Mouse (Mus musculus) lung, adult 2 months (tissue): ENCODE results near the gene Tmem18. TPM values are rescaled to one million over a fixed set of nuclear protein-coding genes. Genes with fewer than 3 reads are reported as not detected.

ENCODE experiments used
- DNase-seq: peaks from one replicate; pipeline ENCODE4 v3.0.0; 2022
- H3K4me1 ChIP-seq: fragments of 200-500 bp; 2 replicates; pipeline ENCODE4 v1.6.1; 2011; ENCODE audit warnings: low read length; ENCODE audit not compliant: control insufficient read depth, insufficient read depth
- H3K4me3 ChIP-seq: fragments of 200-500 bp; replicated peaks from 2 replicates; pipeline ENCODE3; 2011; ENCODE audit warnings: low read depth, mild to moderate bottlenecking, control low read depth, low read length; ENCODE audit errors: extremely low read depth
- CTCF ChIP-seq: fragments of 200-500 bp; IDR thresholded peaks from 2 replicates; pipeline ENCODE4 v1.5.1; 2011; ENCODE audit warnings: mild to moderate bottlenecking, low read length, control low read depth; ENCODE audit not compliant: insufficient read depth
- POLR2A ChIP-seq: fragments of 200-500 bp; IDR thresholded peaks from 2 replicates; pipeline ENCODE4 v1.6.1; 2011; ENCODE audit warnings: low read depth, mild to moderate bottlenecking, control low read depth, low read length, borderline replicate concordance; ENCODE audit errors: extremely low read depth
- WGBS: fragments of 180-500 bp; shearing (Covaris S2); methylation state at CpG from one replicate; pipeline ENCODE4 v1.1.7; 2018; 5-methylcytosine and 5-hydroxymethylcytosine counted together
- polyA plus RNA-seq: library from polyadenylated mRNA; depleted of rRNA; stranded (reverse); fragments of >200 nt; gene quantifications from 2 replicates; pipeline ENCODE4 v1.2.3, GENCODE M21; 2012; rRNA removed

Tmem18 gene
- 12.7 and 18.8 TPM in 2 replicates for polyA plus RNA-seq

GRCm38 (mm10) chr12:30584356-30584740 is at the start of gene Tmem18:
Tmem18 (plus strand) TSS chr12:30584426.
- Histone ChIP-seq H3K4me3 (peak within 1 kb of the TSS; percentile 96), H3K4me1 (peaks cover 4% of the 10 kb centered on the region; the same call in 1 of the 2 replicates)
- under 1% methylated on average over 35 of the region's 35 CpGs for WGBS
- peak; percentile 85 for DNase-seq
- peak; percentile 96 for TF ChIP-seq POLR2A
- TF ChIP-seq CTCF = no peak

DNA sequence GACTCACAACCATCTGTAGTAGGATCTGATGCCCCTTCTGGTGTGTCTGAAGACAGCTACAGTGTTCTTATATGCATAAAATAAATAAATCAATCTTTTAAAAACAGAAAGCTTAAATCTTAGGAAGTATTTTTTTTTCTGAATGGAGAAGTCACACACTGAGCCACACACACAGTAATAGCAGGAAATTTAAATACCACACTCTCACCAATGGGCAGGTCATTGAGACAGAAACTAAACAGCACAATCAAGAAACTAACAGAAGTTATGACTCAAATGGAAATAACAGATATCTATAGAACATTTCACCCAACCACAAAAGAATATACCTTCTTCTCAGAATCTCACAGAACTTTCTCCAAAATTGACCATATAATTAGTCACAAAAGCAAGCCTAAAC is 26.9 kb upstream of the Tmem18 start:
- DNase-seq = no peak
- TF ChIP-seq CTCF (no peak), POLR2A (no peak)
- no peak overlapping the region for H3K4me3 ChIP-seq
- peaks cover 3% of the 10 kb centered on the region for H3K4me1 ChIP-seq

DNA sequence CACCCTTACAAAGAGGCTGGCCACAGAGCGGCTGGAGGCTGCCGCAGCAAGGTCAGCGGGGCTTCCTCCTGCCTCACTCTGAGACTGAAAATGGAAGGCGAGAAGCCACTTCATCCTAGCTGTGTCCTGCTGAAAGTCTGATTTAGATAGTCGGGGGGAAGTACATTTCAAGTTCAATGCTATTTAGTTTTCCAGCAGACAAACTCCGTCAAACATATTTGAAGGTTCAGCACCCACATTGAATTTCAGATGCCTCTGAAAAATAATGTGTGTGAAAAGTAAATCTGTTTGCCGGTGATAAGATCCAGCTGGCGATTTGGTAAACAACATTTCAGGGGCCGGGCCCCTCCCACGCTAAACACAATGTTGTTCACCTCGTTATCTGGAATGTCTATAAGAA is 22.8 kb upstream of the Tmem18 start:
- H3K4me1 ChIP-seq = peaks cover 3% of the 10 kb centered on the region
- no peak for TF ChIP-seq CTCF
- TF ChIP-seq POLR2A = no peak
- 8% methylated on average over 11 of the region's 11 CpGs for WGBS
- no peak for DNase-seq
- no peak overlapping the region for H3K4me3 ChIP-seq

- no peak overlapping the region for H3K4me3 ChIP-seq
- WGBS = 59% methylated on average over 4 of the region's 4 CpGs
- DNase-seq = no peak
- no peaks in the 10 kb centered on the region for H3K4me1 ChIP-seq
- no peak for TF ChIP-seq CTCF
- no peak for TF ChIP-seq POLR2A
Observed at GRCm38 (mm10) chr12:30572075-30572474, 12.2 kb upstream of the Tmem18 start.

- no peaks in the 10 kb centered on the region for H3K4me1 ChIP-seq
- TF ChIP-seq CTCF (no peak), POLR2A (no peak)
- no peak for DNase-seq
- H3K4me3 ChIP-seq = no peak overlapping the region
- 79% methylated on average over 3 of the region's 3 CpGs for WGBS
Observed at GRCm38 (mm10) chr12:30575952-30576351, 8.3 kb upstream of the Tmem18 start.

GRCm38 (mm10) chr12:30578019-30578418 is 6.2 kb upstream of the Tmem18 start:
- WGBS = 8% methylated on average over 5 of the region's 5 CpGs
- Histone ChIP-seq H3K4me3 (no peak overlapping the region), H3K4me1 (no peaks in the 10 kb centered on the region)
- DNase-seq = peak; percentile 29
- TF ChIP-seq CTCF (peak; percentile 67), POLR2A (no peak)

DNA sequence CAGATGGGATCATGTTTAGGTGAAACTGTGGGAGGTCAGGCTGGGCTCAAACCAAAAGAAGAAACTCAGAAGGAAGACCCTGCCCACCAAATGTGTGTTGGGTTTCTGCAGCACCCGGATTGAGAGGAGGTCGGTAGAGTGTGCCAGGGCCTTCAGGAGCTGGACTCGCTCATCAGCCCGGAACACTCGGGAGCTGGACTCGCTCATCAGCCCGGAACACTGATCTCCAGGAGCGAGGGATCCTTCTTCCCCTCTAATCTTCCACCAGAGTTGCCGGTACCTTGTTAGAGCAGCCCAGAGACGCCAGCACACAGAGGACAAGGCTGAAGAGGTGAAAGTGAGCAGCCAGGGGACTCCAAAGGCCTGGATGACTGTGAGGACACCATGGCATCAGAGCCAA is 2.9 kb upstream of the Tmem18 start:
- no peak for DNase-seq
- H3K4me1 ChIP-seq = peaks cover 4% of the 10 kb centered on the region; the same call in 1 of the 2 replicates
- no peak for TF ChIP-seq CTCF
- TF ChIP-seq POLR2A = no peak
- H3K4me3 ChIP-seq = no peak overlapping the region
- WGBS = 82% methylated on average over 10 of the region's 10 CpGs

DNA sequence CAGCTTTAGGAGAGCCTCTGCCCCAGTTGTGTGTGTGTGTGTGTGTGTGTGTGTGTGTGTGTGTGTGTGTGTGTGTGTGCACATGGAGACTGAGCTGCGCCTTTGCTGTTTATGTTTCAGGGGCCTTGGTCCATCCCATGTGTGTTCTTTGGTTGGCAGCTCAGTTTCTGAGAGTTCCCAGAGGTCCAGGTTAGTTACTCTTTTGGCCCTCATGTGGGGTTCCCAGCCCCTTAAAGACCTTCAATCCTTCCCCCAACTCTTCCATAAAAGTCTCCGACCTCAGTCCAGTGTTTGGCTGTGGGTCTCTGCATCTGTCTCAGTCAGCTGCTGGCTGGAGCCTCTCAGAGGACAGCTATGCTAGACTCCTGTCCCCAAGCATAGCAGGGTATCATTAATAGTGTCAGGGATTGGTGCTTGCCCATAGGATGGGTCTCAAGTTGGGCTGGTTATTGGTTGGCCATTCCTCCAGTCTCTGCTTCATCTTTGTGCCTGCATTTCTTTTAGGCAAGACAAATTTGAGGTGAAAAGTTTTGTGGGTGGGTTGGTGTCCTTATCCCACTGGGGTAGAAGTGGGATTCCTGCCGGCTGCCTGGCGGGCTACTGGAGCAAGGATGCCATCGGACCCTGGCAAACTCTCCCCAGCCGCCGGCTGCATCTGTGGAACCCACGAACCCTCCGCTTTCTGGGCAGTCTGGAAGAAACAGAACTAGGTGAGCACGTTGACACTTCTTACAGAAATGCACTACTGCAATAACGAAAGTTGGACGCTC is 455 bp upstream of the Tmem18 start:
- TF ChIP-seq POLR2A = no peak
- no peak for TF ChIP-seq CTCF
- peak overlapping the region; percentile 96 for H3K4me3 ChIP-seq
- WGBS = 12% methylated on average over 12 of the region's 12 CpGs
- H3K4me1 ChIP-seq = peaks cover 4% of the 10 kb centered on the region; the same call in 1 of the 2 replicates
- DNase-seq = no peak

DNA sequence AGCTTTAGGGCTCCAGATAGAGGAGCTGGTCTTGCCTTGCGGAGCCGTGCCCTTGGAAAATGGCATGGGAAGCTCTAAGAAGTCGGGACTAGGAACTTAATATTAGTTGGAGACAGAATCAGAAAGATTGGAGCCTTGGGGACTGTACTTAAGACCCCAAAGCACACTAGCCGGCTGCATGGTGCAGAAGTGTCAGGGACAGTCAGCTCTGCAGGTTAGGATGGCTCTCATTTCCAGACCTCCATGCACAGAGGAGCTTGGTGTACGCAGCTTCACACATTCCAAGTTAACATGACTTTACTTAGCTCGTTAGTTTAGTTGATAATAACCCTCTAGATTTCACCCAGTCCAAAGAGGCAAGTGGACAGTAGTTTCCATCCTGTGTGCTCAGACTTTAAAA is 637 bp downstream of the Tmem18 start:
- WGBS = 3% methylated on average over 6 of the region's 6 CpGs
- no peak for TF ChIP-seq CTCF
- no peak for TF ChIP-seq POLR2A
- DNase-seq = no peak
- peak overlapping the region; percentile 96 for H3K4me3 ChIP-seq
- H3K4me1 ChIP-seq = peaks cover 4% of the 10 kb centered on the region; the same call in 1 of the 2 replicates

DNA sequence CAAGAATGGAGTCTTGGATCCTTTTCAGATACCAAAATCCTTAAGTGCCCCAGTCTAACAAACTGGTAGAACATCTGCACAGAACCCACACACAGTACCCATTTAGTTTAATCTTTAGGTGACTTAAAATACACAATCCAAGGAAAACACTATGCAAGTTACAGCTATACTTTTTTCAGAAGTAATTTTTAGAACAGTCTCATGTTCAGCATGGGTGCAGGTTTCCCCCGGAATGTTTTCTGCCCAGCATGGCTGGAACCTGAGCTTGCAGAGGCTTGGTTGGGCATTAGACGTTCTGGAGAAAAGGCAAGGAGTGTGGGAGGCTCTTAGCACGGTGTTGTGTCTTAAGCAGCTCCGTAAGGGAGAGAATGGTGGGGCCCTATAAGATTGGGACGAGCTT is 7.6 kb downstream of the Tmem18 start:
- 89% methylated on average over 5 of the region's 5 CpGs for WGBS
- no peak for TF ChIP-seq CTCF
- no peak for TF ChIP-seq POLR2A
- Histone ChIP-seq H3K4me1 (no peaks in the 10 kb centered on the region), H3K4me3 (no peak overlapping the region)
- DNase-seq = no peak
